Mouse (Mus musculus): ENCODE measurements around the gene Pimreg.

Gene Pimreg

DNA sequence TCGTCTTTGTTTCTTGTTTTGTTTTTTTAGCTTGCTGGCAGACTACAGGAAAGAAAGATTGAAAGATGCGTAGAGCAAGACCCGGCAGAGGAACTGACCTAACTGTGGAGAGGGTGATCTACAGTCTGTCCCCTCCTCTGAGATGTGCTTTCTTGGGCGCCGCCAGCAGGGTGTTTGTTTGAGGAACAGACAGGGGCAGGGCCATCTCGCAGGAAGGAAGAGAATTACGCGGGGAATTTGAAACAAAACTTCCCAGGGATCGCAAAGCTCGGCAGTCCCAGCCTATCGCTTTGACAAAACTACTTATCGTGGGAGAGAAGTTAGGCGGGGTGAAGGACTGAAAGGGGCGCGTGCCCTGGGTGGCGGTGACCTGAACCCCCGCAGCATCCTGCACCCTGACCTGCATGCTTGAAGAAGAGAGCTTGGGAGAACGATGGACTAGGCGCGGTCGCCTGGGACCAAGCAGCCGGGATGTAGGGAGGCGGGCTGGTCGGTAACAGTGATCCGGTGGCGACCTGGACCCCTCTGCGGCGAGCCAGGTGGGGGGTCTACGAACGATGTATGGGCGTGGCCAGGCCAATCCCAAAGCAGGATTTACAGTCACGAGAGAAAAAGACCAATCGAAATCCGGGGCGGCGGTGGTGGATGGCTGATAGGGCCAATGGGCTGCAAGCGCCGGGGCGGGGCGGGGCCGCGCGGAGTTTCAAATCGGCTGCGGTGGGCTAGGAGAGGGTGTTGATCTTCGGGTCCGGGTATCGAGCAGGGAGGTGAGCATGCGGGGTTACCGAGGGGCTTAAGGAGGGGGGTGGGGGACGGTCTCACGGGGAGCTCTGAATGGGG, at the start of gene Pimreg:
Pimreg (plus strand) TSS at position 265 of the 840 bp plus-strand sequence.
- DNase-seq (ENCODE audit: low read depth, low spot score), result peak; percentile 92

GRCm38 (mm10) chr11:71992438-71992837, 49.4 kb upstream of the Pimreg start:
- no peak for DNase-seq (ENCODE audit: low read depth, low spot score)

DNA sequence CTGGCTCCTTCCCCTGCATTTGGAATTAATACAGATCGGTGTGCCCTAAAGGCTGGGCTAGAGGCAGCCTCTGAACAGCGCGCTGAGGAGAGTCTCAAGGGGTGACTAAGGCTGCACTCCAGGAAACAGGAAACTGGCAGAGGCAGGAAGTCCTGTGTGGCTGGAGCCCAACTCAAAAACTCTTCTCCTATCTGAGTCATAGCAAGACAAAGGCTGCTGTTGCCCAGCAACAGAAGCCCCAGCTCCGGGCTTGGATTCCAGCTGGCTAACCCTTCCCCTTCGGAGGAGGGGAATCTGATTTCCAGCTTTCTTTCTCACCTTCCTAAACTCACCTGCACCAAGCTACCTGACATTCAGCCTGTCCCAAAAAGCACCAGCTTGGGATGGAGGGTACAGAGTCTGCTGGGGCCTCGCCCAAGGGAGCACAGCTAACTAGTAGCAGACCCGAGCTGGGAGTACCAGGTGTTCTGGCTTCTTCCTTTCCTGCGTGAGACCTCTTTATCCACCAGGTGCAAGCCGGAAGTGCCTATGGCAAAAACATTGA, 45.8 kb upstream of the Pimreg start:
- peak; percentile 29 for DNase-seq (ENCODE audit: low read depth, low spot score)

DNA sequence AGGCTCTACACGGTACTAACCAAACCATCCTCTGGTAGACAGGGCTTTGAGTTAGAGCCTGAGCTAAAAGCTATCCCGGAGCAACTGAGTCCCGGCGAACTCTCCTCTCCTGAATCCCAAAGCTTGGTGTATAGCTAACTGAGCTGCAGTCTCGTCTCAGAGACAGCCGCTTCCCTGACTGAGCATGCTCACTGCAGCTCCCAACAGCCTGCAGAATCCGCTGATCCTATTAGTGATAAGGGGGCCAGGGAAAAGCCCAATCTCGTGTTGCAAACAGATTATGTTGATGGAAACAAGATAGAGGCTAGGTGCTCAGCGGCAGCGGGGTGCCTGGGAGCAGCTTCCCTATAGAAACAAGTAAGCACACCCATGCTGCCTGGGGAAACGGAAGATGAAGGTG, 45.0 kb upstream of the Pimreg start:
- no peak for DNase-seq (ENCODE audit: low read depth, low spot score)

DNA sequence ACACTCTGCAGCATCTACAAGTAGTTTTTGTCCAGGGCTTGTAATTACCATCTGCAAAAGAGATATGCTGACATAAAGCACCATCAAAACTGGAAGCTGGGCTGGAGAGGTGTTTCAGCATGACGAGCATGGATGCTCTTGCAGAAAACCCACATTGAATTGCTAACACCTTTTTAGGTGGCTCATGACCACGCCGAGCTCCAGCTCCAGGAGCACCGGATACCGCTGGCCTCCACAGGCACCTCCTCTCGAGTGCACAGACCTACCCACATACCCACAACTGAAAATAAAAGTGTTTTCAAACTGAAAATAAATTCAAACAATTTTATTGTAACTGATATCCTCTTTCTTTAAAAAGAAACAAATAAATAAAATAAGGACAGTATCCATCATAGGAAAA, 41.6 kb upstream of the Pimreg start:
- no peak for DNase-seq (ENCODE audit: low read depth, low spot score)

DNA sequence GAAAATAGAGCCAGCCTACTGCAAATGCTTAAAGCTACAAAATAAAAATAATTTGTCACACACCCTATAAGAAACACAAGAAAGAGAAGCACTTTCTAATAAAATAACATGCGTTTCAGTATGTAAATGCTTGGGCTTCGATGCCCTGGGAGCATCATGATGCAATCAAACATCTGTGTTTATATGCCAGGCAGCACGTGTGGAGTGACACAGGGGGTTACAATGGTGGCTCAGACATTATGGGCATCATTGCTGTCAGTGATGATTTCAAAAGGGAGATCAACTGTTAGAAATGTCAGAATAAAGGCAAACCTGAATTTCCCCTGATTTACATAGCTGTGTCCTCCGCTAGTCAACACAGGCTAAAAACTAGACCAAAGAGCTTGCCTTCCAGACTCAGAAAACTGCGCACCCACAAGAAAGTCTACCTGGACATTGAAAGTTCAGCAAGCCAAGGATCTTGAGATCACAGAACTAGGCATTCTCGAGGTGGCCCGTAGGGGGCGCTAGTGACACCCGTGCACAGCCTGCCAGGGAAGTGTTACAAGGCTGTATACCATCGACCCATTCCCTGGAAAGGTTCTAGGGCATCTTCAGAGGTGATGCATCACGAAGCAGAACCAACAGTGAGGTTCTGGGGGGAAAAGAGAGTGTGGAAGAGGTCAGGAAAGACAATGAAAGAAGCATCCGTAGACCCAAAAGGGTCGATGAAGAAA, 39.5 kb upstream of the Pimreg start:
- DNase-seq (ENCODE audit: low read depth, low spot score), result no peak

DNA sequence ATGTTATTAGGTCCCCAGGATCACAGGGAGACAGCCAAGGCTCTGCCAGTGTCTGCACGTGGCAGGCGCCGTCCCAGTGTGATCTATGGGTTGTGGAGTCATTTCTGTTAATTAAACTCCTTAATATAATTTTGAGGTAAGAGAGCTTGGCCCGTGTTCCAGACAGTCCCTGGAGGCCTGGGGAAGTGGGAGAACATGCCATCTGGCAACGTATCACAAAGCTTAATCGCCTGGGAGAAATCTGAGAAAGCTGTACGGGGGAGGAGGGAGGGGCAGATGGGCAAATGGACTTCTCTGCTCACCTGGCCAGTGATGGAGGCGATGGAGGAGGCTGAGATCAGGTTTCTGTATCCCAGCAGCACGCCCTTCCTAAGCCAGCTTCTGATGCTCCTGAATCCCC, 38.7 kb upstream of the Pimreg start:
- no peak for DNase-seq (ENCODE audit: low read depth, low spot score)

DNA sequence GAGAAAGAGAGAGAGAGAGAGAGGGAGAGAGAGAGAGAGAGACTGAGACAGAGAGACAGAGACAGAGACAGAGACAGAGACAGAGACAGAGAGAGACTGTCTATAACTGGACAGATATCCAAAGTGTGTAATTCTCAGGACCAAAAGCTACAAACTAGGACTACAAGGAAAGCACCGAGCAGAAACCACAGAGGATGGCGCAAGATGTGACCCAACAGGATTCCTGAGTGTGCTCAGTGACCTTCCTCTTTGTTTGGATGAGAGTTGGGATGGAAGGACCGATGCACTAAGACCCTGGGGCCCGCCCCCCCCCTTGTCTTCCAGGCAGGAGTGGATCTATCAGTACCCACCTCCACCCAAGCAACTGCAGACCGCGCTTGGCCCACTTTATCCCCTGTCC, 36.3 kb upstream of the Pimreg start:
- DNase-seq (ENCODE audit: low read depth, low spot score), result no peak

- no peak for DNase-seq (ENCODE audit: low read depth, low spot score)
Measured at GRCm38 (mm10) chr11:72010367-72010766, 31.5 kb upstream of the Pimreg start.

- no peak for DNase-seq (ENCODE audit: low read depth, low spot score)
Measured at GRCm38 (mm10) chr11:72010940-72011722, 30.7 kb upstream of the Pimreg start.

DNA sequence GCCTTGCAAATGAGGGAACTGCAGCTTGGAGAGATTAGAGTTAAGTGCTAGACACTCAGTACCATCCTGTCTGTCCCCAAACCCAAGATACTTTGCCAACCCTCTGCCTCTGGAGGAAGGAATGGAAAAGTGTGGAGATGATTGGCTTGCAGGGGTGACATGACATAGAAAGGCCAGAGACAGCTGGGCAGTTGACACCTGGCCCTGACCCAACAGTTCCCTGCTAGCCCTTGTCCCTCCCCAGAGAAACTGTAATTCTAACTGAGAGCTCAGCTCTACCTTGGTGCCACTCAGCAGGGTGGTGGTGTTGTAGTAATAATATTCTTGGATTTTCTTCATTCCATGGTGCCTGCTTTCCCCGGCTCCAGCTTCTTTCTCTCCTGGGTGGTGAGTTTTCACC, 29.9 kb upstream of the Pimreg start:
- DNase-seq (ENCODE audit: low read depth, low spot score), result no peak

DNA sequence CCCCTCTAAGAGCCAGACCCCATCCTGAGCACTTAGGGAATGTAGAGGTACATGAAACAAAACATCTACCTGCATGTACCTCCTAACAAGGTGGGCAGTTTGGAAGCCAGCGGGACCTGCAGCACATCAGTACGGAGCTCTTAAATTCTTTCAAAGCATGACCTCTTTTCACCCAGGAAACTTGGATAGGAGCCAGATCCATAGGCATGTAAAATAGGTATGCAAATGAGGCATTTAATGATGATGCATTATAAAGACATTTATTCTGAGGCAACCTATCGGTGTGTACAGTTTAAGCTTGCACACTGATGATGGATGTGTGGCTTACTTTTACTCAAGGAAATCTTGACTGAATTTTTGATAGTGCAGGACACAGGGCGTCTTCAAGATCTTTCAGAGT, 27.2 kb upstream of the Pimreg start:
- DNase-seq (ENCODE audit: low read depth, low spot score), result no peak

GRCm38 (mm10) chr11:72016518-72017252, 25.1 kb upstream of the Pimreg start:
- no peak for DNase-seq (ENCODE audit: low read depth, low spot score)

- DNase-seq (ENCODE audit: low read depth, low spot score), result no peak
Measured at GRCm38 (mm10) chr11:72017253-72017601, 24.6 kb upstream of the Pimreg start.

DNA sequence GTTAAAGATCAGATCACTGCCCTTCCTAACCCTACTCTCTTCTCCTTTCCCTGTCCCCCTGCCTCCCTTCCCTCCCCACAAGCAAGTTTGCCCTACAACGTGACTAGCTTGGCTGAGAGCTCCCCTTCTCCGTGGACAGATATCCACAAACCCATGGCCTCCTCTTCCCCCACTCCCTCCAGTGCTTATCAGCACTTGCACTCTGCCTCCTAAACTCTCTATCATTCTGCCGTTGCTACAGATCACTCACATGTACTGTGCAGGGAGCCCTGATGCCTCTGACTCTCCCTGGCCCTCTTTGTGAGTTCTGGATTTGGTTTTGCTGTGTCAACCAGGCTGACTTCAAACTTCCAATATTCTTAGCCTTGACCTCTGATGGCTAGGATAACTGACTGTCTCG, 20.8 kb upstream of the Pimreg start:
- no peak for DNase-seq (ENCODE audit: low read depth, low spot score)

DNA sequence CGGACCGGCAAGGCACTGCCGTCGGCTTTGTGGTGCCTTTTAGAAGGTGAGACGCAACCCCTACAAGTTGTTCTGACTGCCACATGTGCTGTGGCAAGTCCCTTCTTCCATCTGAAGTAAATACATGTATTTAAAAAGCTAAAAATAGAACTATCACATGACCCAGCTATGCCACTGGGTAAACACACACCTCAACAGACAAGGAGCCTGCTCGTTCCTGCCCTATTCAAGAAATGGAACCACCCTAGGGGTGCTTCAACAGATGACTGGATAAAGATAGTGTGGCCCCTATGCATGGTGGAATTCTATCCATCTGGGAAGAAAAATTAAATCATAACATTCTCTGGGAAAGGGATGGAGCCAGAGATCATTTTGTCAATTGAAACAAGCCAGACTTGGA, 19.0 kb upstream of the Pimreg start:
- no peak for DNase-seq (ENCODE audit: low read depth, low spot score)

DNA sequence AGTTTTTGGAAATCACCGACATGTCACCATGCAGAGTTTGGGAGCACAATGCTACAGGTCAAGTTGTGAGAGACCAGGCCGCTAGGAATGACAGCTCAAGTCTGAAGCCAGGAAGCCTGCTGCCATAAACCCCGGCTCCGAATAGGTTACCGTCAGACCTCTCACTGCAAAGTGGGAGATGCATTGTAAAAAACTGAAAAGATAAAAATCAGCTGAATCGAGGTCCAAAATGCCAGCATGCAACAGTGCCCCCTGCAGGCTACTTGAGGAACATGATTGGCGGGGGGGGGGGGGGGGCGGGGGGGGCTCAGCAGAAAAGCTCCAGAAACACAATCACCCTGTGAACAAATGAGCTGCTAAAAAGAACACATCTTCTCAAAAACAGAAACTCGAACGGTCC, 18.3 kb upstream of the Pimreg start:
- no peak for DNase-seq (ENCODE audit: low read depth, low spot score)

GRCm38 (mm10) chr11:72024193-72024781, 17.5 kb upstream of the Pimreg start:
- DNase-seq (ENCODE audit: low read depth, low spot score), result peak; percentile 57

DNA sequence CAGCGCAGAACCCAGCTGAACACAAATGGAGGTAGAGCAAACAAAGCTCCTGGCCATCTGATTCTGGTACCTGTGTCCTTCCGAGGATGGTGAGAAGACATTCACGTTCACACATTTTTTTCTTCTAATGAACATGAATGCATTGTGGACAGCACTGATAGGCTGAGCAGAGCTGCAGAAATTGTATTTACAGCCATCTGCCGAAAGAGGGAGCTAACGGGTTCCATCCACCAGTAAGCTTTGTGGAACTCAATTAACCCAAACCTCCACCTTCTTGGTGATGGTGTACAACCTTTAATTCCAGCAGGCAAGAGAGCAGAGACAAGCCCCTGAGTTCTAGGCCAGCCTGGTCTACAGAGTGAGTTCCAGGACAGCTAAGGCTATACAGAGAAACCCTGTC, 16.0 kb upstream of the Pimreg start:
- peak; percentile 46 for DNase-seq (ENCODE audit: low read depth, low spot score)

GRCm38 (mm10) chr11:72026516-72026915, 15.3 kb upstream of the Pimreg start:
- no peak for DNase-seq (ENCODE audit: low read depth, low spot score)

GRCm38 (mm10) chr11:72027836-72028235, 14.0 kb upstream of the Pimreg start:
- DNase-seq (ENCODE audit: low read depth, low spot score), result no peak

Data from forelimb bud, embryonic 11.5 days (tissue).